Mouse (Mus musculus): ENCODE data around the gene 9130230L23Rik.

The 9130230L23Rik gene

DNA sequence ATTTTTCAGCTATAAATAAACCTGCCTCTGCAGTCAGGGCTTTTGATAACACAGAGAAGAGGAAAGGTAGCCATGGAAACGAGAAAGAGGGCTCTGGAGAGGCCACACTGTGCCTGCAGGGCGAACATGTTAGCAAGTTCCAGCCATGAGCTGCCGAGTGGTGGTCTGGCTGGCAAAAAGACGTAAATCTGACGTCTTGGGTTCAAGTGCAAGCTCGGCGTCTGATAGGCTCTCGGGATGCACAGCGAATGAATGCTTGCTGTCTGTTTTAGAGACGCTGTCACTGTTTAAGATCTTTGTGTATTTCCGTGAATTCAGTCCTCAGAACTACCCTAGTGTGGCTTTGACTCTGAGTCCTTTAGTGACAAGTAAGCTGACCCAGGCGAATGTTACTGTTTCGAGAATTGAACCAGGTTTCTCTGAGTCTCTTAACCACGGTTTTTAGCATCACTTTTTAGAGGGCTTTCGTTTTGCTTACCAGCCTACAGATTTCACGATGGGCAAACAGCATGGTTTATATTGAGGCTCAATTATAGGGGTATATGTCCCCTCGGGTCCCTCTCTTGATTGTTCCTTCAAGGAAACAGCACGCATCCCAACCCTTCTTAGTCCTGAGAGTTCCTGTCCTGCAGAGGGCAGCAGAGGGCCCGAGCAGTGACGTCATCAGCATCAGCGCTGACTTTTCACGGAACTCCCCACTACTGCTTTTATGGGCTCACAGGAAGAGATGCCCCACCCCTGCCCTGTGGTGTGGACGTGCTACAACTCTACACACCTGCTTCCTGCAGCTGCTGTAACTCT is 48.5 kb downstream of the 9130230L23Rik start:
- peak; percentile 94 for DNase-seq (ENCODE audit: low read depth, low spot score)

DNA sequence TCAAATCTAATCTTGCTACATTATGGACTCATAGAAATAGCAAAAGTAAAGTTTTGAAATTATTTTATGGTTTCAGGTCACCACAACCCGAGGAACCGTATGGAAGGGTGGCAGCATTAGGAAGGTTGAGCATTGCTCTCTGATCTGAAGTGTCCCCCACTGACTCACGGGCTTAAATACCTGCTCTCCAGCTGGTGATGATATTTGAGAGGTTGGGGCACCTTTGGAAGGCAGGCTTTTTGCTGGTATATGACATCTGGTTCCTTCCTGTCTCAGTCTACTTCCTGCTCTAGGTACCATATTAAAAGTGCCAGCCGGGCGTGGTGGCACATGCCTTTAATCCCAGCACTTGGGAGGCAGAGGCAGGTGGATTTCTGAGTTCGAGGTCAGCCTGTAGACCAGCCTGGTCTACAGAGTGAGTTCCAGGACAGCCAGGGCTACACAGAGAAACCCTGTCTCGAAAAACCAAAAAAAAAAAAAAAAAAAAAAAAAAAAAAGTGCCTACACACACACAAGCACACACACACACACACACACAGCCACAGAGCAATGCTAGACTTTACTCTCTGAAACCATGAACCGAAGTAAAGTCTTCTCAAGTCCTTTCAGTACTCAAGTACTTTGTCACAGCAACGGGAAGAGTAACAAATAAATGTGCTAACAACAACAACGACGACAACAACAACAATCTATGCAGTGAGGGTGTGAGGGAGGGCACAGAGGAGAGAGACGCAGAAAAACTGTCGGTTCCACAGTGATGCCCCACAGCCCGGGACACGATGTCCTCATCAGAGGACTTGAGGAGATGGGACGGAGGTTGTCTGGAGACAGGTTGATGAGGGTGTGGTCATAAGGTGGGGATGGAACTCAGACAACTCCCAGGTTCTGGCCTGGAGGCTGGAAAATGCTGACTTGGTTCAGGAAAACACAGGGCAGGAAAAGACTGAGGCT is 49.7 kb downstream of the 9130230L23Rik start:
- DNase-seq (ENCODE audit: low read depth, low spot score) = no peak

DNA sequence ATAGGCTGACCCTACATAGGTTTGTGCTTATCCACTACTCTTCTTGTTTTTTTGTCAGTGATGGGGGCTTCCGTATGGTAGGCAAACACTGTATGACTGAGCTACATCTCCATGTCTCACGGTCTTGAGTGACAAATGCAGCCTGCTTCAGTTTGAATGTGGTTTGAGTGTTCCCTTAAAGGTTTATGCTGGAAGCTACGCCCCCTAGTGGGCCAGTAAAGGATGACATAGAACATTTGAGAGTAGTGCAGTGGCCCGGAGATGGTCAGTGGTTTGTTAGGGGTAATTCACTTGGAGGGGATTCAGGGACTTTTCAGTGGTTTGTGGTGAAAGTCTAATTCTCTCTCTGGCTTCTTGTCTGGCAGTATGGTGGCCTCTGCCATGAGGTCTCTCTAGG is 52.6 kb downstream of the 9130230L23Rik start:
- peak; percentile 89 for DNase-seq (ENCODE audit: low read depth, low spot score)

DNA sequence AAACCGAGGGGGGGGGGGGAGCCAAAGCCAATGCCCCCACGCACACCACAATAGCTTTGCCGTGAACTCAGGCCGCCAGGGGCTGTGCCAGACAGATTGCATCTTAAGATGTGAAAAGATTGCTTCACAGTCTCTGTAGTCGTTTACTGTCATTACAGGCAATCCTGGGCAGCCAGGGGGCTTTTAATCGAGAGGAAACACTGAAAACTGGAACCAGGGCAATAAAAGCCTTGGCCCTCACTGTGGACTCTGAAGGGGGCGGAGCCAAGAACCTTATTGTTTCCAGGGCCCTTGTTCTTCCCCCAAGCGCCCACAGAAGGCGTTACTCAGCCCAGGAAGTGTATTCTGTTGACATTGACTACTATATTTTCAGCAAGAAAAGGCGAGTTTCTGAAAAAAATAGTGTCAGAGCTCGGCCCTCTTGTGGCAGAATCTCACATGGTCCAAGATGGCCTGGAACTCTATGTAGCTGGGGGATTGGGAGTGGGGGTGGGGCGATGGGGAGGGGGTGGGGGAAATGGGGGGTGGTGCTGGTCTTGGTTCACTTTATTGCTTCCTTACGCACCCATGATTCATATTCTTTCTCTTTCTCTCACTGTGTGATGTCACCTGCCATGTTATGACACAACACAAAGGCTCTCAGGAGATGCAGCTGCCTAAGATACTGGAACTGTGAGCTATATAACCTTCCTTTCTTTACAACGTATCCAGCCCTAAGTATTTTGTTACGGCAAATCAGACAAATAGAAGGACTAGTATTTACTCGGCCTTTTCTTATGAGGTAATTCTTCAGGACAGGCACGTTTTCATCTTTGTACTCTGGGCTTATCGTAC is 53.2 kb downstream of the 9130230L23Rik start:
- DNase-seq (ENCODE audit: low read depth, low spot score) = peak; percentile 71

DNA sequence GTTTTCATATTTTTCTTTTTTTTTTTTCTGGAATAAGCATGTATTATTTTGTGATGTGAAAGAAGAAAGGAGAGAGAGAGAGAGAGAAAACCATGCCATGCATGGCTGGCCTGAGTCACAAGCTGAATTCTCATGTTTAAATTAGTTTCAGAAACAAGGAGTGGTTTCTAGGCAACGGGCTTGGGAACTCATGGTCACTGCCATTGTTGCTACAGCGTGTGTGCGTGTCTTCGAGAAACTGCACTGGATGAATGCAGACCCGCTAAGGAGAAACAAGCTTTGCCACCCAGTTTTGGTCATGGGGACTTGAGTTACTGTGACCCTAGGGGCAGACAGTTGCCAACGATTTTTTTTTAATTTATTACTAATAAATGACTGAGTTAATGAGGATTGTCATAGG is 53.8 kb downstream of the 9130230L23Rik start:
- DNase-seq (ENCODE audit: low read depth, low spot score) = peak; percentile 41

DNA sequence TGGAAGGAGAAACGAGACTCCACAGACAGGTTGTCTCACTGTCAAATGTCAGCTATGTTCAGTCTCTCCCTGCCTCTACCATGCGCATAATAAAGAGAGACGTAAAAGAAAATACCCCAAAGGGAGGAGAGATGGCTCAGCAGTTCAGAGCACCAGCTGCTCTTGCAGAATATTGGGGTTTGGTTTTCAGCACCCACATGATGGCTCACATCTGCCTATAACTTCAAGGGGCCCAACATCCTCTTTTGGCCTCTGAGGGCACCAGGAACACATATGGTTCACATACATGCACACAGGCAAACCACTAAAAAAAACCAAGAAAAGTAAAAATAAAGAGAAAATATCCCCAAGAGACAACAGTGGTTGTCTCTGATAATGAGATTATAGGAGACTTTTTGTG is 54.3 kb downstream of the 9130230L23Rik start:
- DNase-seq (ENCODE audit: low read depth, low spot score) = no peak

DNA sequence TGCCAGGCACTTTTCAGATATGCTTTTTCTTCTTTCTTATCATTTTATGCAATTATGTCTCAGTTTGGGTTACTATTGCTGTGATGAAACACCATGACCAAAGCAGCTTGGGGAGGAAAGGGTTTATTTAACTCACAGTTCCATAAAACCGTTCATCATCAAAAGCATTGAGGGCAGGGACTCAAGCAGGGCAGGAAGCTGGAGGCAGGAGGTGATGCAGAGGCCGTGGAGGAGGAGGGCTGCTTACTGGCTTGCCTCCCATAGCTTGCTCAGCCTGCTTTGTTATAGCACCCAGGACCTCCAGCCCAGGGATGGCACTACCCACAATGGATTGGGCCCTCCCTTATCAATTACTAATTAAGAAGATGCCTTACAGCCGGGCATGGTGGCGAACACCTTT is 62.9 kb downstream of the 9130230L23Rik start:
- no peak for DNase-seq (ENCODE audit: low read depth, low spot score)

DNA sequence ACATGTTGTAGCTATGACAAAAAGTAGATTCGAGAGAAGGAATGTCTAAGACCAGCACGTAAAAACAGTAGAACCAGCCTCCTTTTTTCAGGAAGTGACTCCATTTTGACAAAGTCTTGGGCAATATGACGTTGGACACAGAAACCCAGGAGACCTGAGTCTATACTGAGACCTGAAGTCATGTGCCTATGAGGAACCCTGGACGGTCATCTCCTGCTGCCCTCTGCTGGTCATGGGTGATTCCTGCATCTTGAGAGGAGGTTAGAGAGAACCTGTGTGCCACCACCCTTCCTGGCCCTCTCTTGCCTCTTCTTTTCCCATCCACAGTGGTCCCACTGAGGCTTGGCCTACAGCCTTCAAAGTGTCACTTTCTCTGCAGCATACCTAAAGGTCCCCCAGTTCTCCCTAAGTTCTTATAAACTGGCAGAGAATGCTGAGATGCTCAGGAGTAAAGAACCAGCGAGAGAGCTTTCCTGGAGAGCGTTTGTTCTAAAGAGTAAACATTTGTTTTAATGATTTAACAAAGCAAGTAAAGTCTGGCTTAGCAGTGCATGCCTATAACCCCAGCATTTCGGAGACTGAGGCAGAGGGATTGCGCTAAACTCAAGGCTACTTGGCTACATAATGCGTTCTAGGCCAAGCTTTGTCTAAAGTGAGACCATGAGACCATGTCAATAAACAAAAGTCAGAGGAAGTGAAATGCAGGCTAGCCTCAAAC is 65.9 kb downstream of the 9130230L23Rik start:
- DNase-seq (ENCODE audit: low read depth, low spot score) = peak; percentile 92

DNA sequence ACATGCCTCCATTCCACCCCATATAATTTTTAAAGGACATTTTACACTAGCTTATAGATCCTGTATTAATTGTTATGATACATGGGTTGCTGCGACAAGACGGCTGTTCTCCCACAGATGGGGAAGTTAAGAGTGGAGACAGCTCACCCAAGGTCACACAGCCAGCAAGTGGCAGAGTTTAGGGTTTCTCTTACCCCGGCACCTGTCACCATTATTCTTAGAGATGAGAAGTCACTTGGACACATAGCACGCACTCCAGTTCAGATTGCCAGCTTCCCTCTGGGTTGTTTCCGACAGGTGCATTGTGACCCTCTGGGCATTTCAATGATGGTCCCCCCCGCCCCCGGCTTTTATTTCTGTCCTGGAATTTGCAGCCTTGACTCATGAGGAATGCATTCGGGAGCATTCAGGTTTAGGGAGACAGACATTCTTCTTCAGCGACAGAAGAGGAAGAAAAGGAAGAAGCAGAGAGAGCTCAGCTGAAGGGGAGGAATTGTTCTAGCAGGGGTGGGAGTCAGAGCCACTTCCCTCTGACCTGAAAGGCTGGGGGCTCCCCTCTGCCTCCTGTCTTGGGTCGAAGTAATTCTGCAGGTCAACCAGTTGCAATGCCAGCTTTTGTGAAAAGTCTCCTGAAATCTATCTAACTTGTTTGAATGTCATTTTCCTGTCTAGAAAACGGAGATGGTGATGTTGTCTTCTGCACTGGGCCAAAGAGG is 66.9 kb downstream of the 9130230L23Rik start:
- no peak for DNase-seq (ENCODE audit: low read depth, low spot score)

DNA sequence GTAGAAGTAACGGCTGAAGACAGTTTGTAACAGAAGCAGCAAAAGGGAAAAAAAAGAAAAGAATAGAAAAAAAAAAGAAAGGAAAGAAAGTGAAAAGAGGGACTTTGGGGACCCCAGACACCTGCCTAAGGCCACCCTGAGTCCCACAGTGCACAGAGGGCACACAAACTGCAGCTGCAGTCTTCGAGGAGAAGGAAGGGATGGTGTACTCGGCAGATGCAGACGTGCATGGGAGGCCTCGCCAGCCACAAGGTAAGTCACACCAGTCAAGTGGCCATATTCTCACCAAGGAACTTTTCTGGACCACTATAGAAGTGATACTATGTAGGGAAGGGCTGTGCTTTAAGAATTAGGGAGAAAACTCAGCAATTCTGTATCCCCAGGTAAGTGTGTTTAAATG is 69.3 kb downstream of the 9130230L23Rik start, which contains the start of gene Chrna9:
TSS of gene Chrna9 (plus strand) at position 139 of the 400 bp plus-strand sequence.
- DNase-seq (ENCODE audit: low read depth, low spot score) = no peak

DNA sequence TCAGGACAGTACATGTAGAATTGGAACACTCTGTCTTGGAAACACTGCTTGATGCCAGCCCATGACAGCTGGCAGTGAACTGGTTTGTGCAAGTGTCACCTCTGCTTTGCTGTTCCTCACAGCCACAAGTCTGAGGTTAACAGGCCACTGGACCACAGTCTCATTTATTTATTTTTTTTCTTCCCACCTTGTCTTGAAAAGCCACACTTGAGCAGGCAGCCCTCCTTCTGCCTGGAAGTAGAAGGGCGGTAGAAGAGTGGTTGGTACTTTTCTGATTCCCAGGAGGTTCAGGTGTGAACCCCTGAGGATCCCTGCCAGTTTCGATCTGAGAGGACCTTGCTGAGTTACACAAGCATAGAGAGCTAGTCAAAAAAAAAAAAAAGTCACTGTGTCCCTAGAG is 70.3 kb downstream of the 9130230L23Rik start:
- no peak for DNase-seq (ENCODE audit: low read depth, low spot score)

DNA sequence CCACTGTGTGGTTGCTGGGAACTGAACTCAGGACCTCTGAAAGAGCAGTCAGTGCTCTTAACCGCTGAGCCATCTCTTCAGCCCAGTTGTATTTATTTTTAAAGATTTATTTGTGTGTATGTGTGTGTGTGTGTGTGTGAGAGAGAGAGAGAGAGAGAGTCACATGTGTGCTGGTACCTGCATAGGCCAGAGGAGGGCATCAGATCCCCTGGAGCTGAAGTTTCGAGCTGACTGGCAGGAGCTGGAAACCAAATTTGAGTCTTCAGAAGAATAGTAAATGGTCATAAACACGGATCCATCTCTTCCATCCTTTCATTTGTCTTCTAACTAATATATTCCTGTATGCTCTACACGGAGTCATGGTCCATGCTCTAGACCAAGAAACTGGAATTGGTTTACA is 70.8 kb downstream of the 9130230L23Rik start:
- DNase-seq (ENCODE audit: low read depth, low spot score) = no peak

DNA sequence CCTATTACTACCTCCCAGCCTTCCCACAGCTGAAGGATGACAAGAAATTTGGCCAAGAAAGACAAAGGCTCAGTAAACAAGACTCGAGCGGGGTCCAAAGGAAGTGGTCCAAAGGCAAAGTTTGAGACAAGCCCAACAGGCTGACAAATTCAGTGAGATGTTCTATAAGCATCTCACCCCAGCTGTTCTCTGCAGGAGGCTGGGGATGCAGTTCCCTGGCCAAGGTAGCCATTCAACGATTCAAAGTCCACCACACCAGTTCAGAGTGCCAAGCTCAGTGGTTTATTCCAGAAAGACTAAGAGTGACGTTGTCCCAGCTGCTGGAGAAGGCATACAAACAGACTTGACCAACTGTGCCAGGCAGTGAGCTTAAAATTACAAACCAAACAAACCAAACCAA is 73.9 kb downstream of the 9130230L23Rik start:
- DNase-seq (ENCODE audit: low read depth, low spot score) = no peak
